Mouse (Mus musculus) monocyte, adult 2 months (primary cell): ENCODE results near the gene Ssr2.

ENCODE experiments used
- DNase-seq, 2 experiments: peaks; one replicate each; pipeline ENCODE4 v3.0.0; 2022; ENCODE audit warnings: low spot score in 2 of 2, low read depth in 1 of 2

Gene Ssr2

DNA sequence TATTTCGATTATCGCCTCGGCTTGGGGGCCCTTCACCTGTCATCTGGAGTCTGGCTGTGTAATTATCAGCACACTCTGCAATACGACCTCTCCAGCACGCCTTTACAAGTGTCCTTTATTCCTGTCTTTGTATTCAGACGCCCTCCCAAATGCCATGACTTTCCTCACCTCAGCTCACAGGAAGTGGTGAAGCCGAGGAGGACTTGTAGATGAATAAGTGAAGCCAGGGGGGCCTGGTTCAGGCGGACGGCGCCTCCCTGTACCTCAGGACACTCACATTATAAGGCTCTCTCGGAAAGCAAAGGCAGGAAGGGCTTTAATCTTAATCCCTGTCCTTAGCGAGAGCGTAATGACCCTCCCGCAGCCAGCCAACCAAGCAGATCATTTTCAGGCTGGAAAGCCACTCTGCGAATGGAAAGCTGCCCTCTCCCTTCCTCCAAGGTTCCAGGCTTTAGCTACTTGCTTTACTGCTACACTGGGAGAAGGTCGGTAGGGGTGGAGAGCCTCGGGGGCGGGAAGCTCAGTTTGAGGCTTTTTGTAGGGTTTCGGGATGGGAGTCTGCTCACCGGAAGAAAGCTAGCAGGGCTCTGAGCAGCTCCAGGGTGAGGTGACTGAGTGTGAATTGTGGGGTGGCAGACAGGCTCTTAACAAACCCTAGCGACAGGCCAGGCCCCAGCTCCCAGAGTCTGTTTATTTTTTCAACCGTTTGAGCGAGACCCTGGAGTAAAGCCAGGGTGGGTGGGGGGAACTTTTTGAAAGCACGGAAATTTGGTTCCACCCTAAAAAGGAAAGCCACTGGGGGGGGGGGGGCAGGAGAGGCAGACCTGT is 46.7 kb downstream of the Ssr2 start:
- DNase-seq, result no peak

DNA sequence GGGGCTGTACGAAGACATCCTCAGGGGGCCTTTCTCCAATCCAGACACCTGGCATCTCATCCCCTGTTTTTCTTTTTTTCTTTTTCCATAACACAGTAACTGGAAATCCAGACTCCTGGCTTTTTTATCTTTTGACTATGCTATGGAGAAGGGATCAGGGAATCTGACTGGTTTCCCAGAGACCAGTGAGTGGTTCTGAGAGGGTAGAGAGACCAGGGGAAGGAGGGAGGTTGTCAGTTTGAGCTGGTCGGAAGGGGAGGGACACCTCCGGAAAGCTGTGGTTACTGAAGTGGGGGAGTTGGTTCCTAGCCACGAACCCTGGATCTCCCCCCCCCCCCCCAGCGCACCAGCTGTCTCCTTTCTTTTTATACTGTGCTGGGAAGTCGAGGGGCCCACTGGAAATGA is 47.3 kb downstream of the Ssr2 start:
- DNase-seq, result no peak

GRCm38 (mm10) chr3:88623346-88624135 is 47.9 kb downstream of the Ssr2 start:
- DNase-seq, result no peak

DNA sequence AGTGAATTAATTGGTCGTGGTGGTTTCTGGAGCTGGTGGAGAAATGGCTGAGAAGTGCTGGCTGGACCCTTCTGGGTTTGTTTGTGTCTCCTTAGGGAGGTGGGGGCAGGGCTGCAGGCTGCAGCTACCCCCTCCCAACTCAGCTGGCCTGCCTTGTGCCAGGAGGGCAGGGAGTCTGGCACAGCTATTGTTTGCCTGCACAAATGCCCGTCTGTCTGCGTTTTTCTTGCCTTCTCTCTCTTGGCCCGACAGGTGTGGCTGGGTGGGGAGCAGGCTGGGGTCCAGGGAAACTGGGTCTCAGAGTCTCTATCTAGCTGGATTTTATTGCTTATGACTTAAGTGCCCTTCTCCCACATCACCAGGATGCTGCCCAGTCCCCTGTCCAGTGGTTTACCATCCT is 48.6 kb downstream of the Ssr2 start:
- no peak for DNase-seq

DNA sequence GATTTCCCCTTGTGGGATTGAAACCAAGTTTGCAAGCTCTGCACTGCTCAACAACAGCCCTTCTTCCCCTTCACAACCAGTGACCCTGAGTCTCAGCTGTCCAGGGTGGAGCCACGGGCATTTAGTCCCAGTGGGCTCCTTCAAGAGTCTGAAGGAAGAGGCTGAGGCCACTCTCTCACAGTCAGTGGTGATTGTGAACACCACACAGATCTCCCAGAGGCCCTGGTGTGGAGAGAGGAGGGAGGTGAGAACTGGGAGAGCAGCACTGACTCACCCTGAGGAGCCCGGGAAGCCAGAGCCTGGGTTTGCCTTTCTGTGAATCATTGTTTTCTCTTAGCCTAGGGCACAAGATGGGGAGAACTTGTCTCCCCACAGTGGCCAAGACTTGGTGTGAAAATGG is 49.3 kb downstream of the Ssr2 start:
- no peak for DNase-seq

DNA sequence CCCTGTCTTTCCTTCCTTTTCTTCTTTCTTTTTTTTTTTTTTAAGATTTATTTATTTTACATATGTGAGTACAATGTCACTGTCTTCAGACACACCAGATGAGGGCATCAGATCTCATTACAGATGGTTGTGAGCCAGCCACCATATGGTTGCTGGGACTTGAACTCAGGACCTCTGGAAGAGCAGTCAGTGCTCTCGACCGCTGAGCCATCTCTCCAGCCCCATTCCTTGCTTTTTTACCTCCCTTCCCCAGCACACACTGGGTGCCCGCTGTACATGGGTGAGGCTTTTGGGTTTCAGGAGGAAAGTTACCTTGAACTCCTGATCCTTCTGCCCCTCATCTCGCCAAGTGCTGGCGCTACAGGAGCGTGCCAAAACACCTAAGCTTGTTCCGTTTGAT is 49.9 kb downstream of the Ssr2 start:
- no peak for DNase-seq

DNA sequence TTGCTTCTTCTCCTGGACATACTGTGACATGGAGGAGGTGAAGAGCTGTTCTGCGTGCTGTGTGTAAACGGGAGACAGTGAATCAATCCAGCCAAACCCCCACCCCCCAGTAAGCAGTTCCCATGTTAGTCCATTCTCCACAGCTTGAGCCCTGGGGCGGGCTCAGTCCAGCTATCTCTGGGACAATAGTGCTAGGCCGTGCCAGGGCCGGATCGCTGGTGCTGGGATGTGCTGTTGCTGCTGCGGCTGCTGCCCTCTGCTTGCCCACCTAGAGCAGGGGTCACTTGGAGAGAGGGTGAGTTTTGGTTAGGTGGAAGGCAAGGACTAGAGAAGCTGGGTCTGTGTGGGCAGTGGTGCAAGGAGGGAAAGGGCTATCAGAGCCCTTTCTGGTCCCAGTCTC is 50.6 kb downstream of the Ssr2 start:
- DNase-seq, result no peak

GRCm38 (mm10) chr3:88627114-88627513 is 51.4 kb downstream of the Ssr2 start:
- DNase-seq, result no peak

DNA sequence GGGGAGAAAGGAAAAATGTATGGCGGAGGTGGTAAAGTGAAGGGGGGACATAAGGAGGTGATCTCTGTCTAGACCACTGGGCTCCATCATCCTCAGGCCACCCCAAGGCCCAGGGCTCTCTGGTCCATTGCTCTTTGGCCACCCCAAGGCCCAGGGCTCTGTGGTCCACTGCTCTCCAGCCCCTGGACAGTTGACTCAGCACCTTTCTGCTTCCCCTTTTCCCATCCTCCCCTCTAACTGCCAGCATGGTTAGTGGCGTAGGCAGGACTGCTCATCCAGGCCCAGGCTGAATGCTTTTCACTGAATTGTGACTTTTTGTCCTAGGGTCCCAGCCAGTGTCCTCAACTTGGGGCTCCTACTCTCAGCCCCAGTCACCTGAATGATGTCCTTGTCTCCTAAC is 51.9 kb downstream of the Ssr2 start:
- no peak for DNase-seq

DNA sequence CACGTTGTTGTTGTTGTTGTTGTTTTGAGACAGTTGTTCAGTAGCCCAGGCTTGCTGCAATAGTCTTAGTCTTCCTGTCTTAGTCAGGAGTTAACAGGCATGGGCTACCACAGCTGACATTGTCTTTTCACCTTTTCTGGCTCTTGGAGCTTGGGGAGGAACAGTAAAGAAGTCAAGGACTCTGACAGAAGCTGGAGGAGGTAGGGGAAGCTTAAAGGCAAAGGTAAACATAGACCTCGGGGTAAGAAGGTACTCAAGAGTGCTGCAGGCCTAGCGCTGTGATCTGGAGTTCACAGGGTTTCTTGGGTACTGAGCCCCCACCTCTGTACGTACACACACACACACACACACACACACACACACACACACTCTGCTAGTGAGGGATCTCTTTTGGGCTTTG is 53.1 kb downstream of the Ssr2 start:
- DNase-seq, result no peak

DNA sequence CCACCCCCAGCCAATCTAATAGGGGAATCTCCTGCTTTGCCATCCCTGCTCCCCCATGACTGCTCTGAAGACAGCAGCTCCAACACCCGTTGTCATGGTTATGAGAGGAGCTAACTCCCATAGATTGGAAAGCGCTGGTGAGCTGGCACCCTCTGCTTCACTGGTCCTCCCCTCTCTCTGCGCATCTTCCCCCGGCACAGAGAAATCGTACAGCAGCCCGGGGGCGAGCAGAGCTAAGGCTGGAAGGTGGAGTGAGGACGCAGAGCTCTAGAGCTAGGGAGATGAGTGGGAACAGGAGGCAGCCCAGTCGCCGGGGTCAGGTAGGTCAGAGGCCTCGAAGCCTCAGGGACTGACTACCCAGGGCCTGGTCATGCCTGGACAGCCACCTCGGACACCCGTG is 53.6 kb downstream of the Ssr2 start:
- no peak for DNase-seq

- DNase-seq, result no peak
These were observed 54.3 kb downstream of the Ssr2 start for GRCm38 (mm10) chr3:88630018-88630417.

- no peak for DNase-seq
These were observed 55.2 kb downstream of the Ssr2 start for GRCm38 (mm10) chr3:88630849-88631341.

GRCm38 (mm10) chr3:88631921-88632587 is 56.4 kb downstream of the Ssr2 start:
- no peak for DNase-seq

DNA sequence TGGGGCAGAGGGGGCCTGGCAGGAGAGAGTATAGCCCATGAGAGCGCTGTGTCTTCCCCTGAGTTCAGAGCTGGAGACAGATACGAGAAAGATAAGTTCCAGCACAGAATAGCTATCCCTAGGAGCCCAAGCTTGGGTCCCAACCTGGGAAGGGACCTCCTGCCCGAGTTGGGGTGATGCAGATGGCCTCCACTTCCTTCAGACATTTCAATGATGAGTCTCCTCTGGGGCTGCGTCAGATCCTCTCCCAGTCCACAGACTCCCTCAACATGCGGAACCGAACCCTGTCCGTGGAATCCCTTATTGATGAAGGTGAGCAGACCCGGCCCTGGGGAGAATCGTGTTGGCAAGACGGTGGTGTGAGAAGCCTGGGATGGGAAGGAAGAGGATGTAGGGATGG is 57.4 kb downstream of the Ssr2 start:
- DNase-seq, result no peak

DNA sequence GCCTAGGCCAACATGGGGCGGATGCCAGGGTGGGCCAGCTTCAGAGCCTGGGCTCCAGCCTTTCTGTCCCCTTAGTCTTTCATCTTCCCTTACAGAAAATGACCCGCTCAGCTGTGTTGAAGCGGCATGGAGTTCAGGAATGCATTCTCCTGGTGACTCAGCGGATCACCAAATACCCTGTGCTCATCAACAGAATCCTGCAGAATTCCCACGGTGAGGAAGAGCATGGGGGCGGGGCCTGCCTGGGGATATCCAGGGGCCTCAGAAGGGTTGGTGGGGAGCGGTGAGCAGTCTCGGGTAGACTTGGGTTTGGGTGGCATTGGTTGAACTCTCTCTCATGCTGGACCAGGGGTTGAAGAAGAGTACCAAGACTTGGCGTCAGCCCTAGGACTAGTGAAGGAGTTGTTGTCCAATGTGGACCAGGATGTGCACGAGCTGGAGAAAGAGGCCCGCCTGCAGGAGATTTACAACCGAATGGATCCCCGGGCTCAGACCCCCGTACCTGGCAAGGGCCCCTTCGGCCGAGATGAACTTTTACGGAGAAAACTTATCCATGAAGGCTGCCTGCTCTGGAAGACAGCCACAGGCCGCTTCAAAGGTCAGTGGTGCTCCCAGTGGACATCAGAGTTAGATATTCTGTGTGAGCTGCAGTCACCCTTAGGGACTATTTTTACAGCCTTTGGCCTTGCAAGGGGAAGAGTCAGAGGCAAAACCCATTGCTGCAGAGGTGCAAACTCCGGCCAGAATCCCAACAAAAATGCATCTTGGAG is 60.0 kb downstream of the Ssr2 start:
- DNase-seq, result no peak

DNA sequence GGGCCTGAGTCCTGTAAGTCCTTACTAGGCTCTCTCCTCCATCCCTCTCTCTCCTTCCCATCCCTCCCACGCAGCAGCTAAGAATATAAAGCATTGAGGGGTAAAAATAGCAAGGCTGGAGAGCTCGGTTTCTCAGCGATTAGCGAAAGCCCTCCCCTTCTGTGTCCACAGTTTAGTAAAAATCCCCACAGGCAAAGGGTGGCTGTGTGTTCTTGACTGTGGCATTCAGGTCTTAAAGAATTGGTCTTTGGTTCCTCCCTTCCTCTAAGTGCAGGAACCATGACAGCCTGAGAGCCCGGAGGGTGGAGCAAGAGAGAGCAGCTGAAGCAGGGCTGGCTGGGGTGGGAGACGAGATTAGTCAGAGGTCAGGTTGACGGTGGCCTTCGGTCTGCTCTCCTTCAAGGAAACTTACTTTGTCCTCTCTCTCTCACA is 60.9 kb downstream of the Ssr2 start:
- DNase-seq, result no peak

- no peak for DNase-seq
These were observed 61.5 kb downstream of the Ssr2 start for GRCm38 (mm10) chr3:88637134-88637533.
